ENCODE assay signal across 9 mouse cellular contexts in the genomic region with DNA sequence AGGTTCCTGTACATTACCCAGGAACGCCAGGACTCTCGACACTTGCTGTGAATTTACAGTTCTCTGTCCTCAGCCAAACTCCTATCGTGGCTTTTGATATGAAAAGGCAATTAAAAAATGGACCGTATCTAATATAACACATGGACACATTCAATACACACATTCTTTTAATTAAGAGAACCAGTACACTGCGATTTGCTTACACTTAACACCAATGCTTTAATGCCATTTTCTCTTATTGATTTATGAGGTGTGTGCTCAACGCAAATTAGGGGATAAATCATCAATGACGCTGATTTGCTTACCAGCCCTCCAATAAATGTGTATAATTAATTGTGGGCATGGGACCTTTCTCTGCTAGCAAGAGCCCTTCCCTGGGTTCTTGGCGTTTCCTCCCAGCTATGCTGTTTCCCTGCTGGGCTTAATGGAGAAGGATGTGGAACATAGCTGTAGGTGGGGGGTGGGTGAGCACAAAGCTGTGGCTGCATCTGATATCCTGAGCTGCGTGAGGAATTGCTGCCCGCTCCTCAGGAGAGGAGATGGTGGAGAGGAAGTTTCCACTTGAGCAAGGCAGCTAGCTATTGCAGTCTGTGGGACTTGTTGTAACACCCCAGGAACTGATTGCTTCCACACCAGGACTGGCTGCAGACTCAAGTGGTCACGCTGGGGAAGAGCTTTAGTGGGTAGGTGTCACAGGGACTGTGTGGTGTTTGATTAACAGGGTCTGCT.
DNase-seq lines count a peak whose midpoint lies in the region; ATAC-seq and TF ChIP-seq lines count a peak whose summit lies in the region.
"Had no signal": no experiment of that assay in that cellular context is flagged by ENCODE, and none has a peak within 500 bp of the region (broad histone marks: within the 10 kb centered on the region; RNA-seq: fewer than 3 reads in every experiment).

No protein-coding gene starts in this region.

- intact Hi-C loops in gastrocnemius, adult 2 months (cut with DNase I): loop anchor here (5.0 to 10.0 kb wide), 2 partner anchors 118 to 460 kb away; a partner anchor contains a TSS

- H3K36me3 ChIP-seq in midbrain, postnatal 0 days (ENCODE audit: insufficient read depth, low read length): no peaks in the 10 kb centered on the region
- H3K36me3 ChIP-seq in midbrain, embryonic 11.5 days (ENCODE audit: control insufficient read depth, insufficient read depth, low read length): no peaks in the 10 kb centered on the region
- H3K36me3 ChIP-seq in limb, embryonic 10.5 days: no peaks in the 10 kb centered on the region

- no peak overlapping the region for H3K4me2 ChIP-seq in midbrain, postnatal 0 days (ENCODE audit: low read depth, low read length, poor library complexity, severe bottlenecking)
- no peak overlapping the region for H3K4me2 ChIP-seq in midbrain, embryonic 11.5 days

- DNase-seq in gastrocnemius, adult 2 months: no peak
- no peak for DNase-seq in gastrocnemius, adult 18-20 months (ENCODE audit: low spot score)
- DNase-seq in midbrain, postnatal 0 days (ENCODE audit: low spot score): peak; percentile 5
- no peak for DNase-seq in midbrain, embryonic 11.5 days (ENCODE audit: low spot score, missing footprints)
- DNase-seq in limb, embryonic 10.5 days (ENCODE audit: low spot score): peak; percentile 63
- peak; percentile 21 for DNase-seq in yolk sac, embryonic 10.5 days (ENCODE audit: low spot score)
- DNase-seq in spleen, postnatal 10 days (ENCODE audit: low spot score in 2 of 2): no peak
- DNase-seq in natural killer cell, adult 2 months (ENCODE audit: low spot score in 2 of 2): no peak
- DNase-seq: liver had no signal

- no peaks in the 10 kb centered on the region for H3K9me3 ChIP-seq in midbrain, postnatal 0 days (ENCODE audit: low read length)
- H3K9me3 ChIP-seq in midbrain, embryonic 11.5 days (ENCODE audit: control insufficient read depth, low read length): no peaks in the 10 kb centered on the region
- no peaks in the 10 kb centered on the region for H3K9me3 ChIP-seq in limb, embryonic 10.5 days (replicated peaks)

- H3K9ac ChIP-seq in midbrain, postnatal 0 days (replicated peaks; ENCODE audit: low read length, poor library complexity, severe bottlenecking): no peak overlapping the region
- no peak overlapping the region for H3K9ac ChIP-seq in midbrain, embryonic 11.5 days (ENCODE audit: low read length)

- H3K27me3 ChIP-seq in midbrain, postnatal 0 days (ENCODE audit: insufficient read depth, low read length): no peaks in the 10 kb centered on the region
- no peaks in the 10 kb centered on the region for H3K27me3 ChIP-seq in midbrain, embryonic 11.5 days (ENCODE audit: control insufficient read depth, insufficient read depth, low read length)
- 0 out of 2 replicates have a peak, but pooled peaks cover 7% of the 10 kb centered on the region for H3K27me3 ChIP-seq in limb, embryonic 10.5 days (ENCODE audit: low read depth, poor library complexity, severe bottlenecking)

- peak overlapping the region; percentile 28; the same call in 1 of the 2 replicates for H3K27ac ChIP-seq in gastrocnemius, adult 2 months
- H3K27ac ChIP-seq in midbrain, postnatal 0 days (ENCODE audit: low read depth, low read length): no peak overlapping the region
- H3K27ac ChIP-seq in midbrain, embryonic 11.5 days (ENCODE audit: low read depth, low read length): no peak overlapping the region
- peak overlapping the region; percentile 75 for H3K27ac ChIP-seq in limb, embryonic 10.5 days

- no peak for TF ChIP-seq CTCF in gastrocnemius, adult 2 months (IDR thresholded peaks at IDR 0.05)
- no peak for TF ChIP-seq CTCF in midbrain, postnatal 0 days (IDR thresholded peaks at IDR 0.05)

- ATAC-seq in midbrain, postnatal 0 days (ENCODE audit: low FRiP score): no peak
- ATAC-seq in midbrain, embryonic 11.5 days (ENCODE audit: low FRiP score): no peak

- WGBS in midbrain, postnatal 0 days: 84% methylated on average over 11 of the region's 11 CpGs
- WGBS in midbrain, embryonic 11.5 days: 84% methylated on average over 11 of the region's 11 CpGs
- WGBS in limb, embryonic 10.5 days: 35% methylated on average over 11 of the region's 11 CpGs

- peak overlapping the region; percentile 24; the same call in 1 of the 2 replicates for H3K4me3 ChIP-seq in gastrocnemius, adult 2 months
- no peak overlapping the region for H3K4me3 ChIP-seq in midbrain, postnatal 0 days (ENCODE audit: low read depth, low read length)
- H3K4me3 ChIP-seq in midbrain, embryonic 11.5 days (ENCODE audit: low read depth, low read length): no peak overlapping the region
- H3K4me3 ChIP-seq in limb, embryonic 10.5 days: peak overlapping the region; percentile 13; the same call in 1 of the 2 replicates

- no peaks in the 10 kb centered on the region for H3K4me1 ChIP-seq in midbrain, postnatal 0 days (ENCODE audit: insufficient read depth, low read length)
- H3K4me1 ChIP-seq in midbrain, embryonic 11.5 days (ENCODE audit: control insufficient read depth, insufficient read depth, low read length): no peaks in the 10 kb centered on the region
- H3K4me1 ChIP-seq in limb, embryonic 10.5 days: peaks cover 55% of the 10 kb centered on the region

Comparison
In these comparisons a context has a peak if more than half of its experiments do, and no peak if none do; other contexts are left out.
1. DNase-seq: peak in midbrain, postnatal 0 days (single experiment), limb, embryonic 10.5 days (single experiment) and yolk sac, embryonic 10.5 days (single experiment); none in gastrocnemius, adult 2 months (single experiment), gastrocnemius, adult 18-20 months (single experiment), midbrain, embryonic 11.5 days (single experiment), spleen, postnatal 10 days (0 of 2) and natural killer cell, adult 2 months (0 of 2).
2. H3K27ac ChIP-seq: peak in gastrocnemius, adult 2 months (single experiment) and limb, embryonic 10.5 days (single experiment); none in midbrain, postnatal 0 days (single experiment) and midbrain, embryonic 11.5 days (single experiment).
3. H3K4me3 ChIP-seq: peak in gastrocnemius, adult 2 months (single experiment) and limb, embryonic 10.5 days (single experiment); none in midbrain, postnatal 0 days (single experiment) and midbrain, embryonic 11.5 days (single experiment).